Mouse (Mus musculus) gastrocnemius, postnatal 10 days (tissue): ENCODE data around the gene Dao. TPM values are rescaled to one million over a fixed set of nuclear protein-coding genes. Genes with fewer than 3 reads are reported as not detected.

ENCODE experiments used
- DNase-seq: peaks from one replicate; pipeline ENCODE4 v3.0.0; 2021; ENCODE audit warnings: mixed read lengths
- total RNA-seq, 2 experiments: library from RNA; stranded (reverse); gene quantifications; 2 replicates each; pipeline ENCODE4 v1.2.3; 2021

Dao gene
- total RNA-seq, 2 experiments from 2014 or later: not detected

- DNase-seq: no peak
Measured at GRCm38 (mm10) chr5:114070858-114071257, 67.4 kb downstream of the Dao start.

GRCm38 (mm10) chr5:114072262-114072661 lies 68.8 kb downstream of the Dao start:
- DNase-seq: no peak

Other genes with a start within 250 kb of the Dao start
- gene Sart3, start 231.2 kb upstream of the Dao start, total RNA-seq: 10 to 100 TPM in 1 of 2 experiments, 1 to 10 TPM in 1; 9.5 to 10.2 TPM
- 10 to 100 TPM; 76.8 to 89.1 TPM for gene Iscu, start 231.0 kb upstream of the Dao start, total RNA-seq
- gene Tmem119, start 203.2 kb upstream of the Dao start, total RNA-seq: 10 to 100 TPM; 13.0 to 23.1 TPM
- 1 to 10 TPM; 1.8 to 3.3 TPM for gene Selplg, start 171.1 kb upstream of the Dao start, total RNA-seq
- 10 to 100 TPM; 39.1 to 48.9 TPM for gene Coro1c, start 94.9 kb upstream of the Dao start, total RNA-seq
- gene Ssh1, start 9.8 kb upstream of the Dao start, total RNA-seq: 10 to 100 TPM; 11.1 to 11.2 TPM
- gene Usp30, start 61.8 kb downstream of the Dao start, total RNA-seq: 10 to 100 TPM in 1 of 2 experiments, 1 to 10 TPM in 1; 9.6 to 10.1 TPM
- gene Svop, start 87.9 kb downstream of the Dao start, total RNA-seq: under 1 TPM; 0.21 to 0.27 TPM
- 1 to 10 TPM; 1.6 to 2.4 TPM for gene Alkbh2, start 124.5 kb downstream of the Dao start, total RNA-seq
- 1 to 10 TPM; 5.8 to 6.8 TPM for gene Ung, start 126.7 kb downstream of the Dao start, total RNA-seq
- 10 to 100 TPM; 66.3 to 71.7 TPM for gene Acacb, start 142.8 kb downstream of the Dao start, total RNA-seq